Mouse (Mus musculus) liver, postnatal 0 days (tissue): ENCODE measurements around the gene Fa2h.

Source experiments
- CTCF ChIP-seq: sonication (generic); IDR thresholded peaks from 2 replicates; pipeline ENCODE4 v1.5.1; 2016; ENCODE audit warnings: antibody characterized with exemption, low read depth
- EP300 ChIP-seq: IDR thresholded peaks from 2 replicates; pipeline ENCODE4 v1.6.1; 2016; ENCODE audit warnings: antibody characterized with exemption, low read depth, mild to moderate bottlenecking

GRCm38 (mm10) chr8:111391268-111391667 is 2.4 kb downstream of the Fa2h start:
- TF ChIP-seq CTCF (no peak), EP300 (no peak)
